8 mouse cellular contexts compared by ENCODE assay signal in the genomic region with DNA sequence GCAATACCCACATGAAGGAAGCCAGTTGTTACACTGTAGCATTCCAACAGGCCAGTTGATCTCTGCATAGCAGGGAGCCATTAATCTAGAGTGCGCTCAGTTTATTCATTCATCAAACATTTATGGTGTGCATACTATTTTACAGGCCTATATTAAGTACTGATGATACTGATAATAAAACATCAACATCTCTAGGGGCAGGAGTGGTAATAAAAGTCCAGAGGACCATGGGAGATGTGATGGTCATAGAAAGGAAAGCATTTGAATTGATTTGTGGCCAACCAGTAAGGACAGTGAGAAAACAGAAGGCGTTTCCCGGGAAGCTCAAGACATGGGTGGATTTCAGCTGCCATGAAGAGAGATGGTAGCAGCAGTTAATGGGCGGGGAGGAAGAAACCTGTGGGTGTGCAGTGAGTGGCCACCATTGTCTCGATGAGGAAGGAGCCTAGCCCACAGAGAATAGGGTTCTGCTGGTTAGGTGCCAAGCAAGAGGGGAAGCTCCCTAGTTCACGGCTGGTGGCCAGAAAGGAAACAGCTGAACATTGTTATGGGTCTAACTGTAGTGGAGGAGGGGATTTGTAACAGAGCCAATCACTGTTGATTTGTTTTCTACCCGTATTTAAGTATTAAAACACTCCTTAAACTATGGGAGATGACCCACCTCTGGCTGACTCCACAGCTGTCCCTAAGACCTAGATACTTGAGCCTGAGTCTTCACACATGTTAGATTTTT.
DNase-seq lines count a peak whose midpoint lies in the region; ATAC-seq and TF ChIP-seq lines count a peak whose summit lies in the region.

No protein-coding gene starts in this region.

- WGBS in midbrain, postnatal 0 days = 82% methylated on average over 7 of the region's 7 CpGs
- WGBS in midbrain, embryonic 14.5 days = 86% methylated on average over 7 of the region's 7 CpGs
- 41% methylated on average over 7 of the region's 7 CpGs for WGBS in thymus, adult 2 months

- no peaks in the 10 kb centered on the region for H3K27me3 ChIP-seq in midbrain, postnatal 0 days (ENCODE audit: insufficient read depth, low read length)
- no peaks in the 10 kb centered on the region for H3K27me3 ChIP-seq in midbrain, embryonic 14.5 days (ENCODE audit: control insufficient read depth, insufficient read depth, low read length)
- no peaks in the 10 kb centered on the region for H3K27me3 ChIP-seq in thymus, adult 2 months (ENCODE audit: control insufficient read depth, insufficient read depth, low read length)

- no peak for TF ChIP-seq CTCF in midbrain, postnatal 0 days (IDR thresholded peaks at IDR 0.05)
- TF ChIP-seq CTCF in thymus, adult 2 months (IDR thresholded peaks at IDR 0.05; ENCODE audit: borderline replicate concordance, control insufficient read depth, extremely low read depth, insufficient read depth, low read length, poor library complexity) = no peak

- no peaks in the 10 kb centered on the region for H3K4me1 ChIP-seq in midbrain, postnatal 0 days (ENCODE audit: insufficient read depth, low read length)
- H3K4me1 ChIP-seq in midbrain, embryonic 14.5 days (ENCODE audit: control insufficient read depth, insufficient read depth, low read length) = peaks cover 7% of the 10 kb centered on the region; the same call in 1 of the 2 replicates
- peaks cover 3% of the 10 kb centered on the region for H3K4me1 ChIP-seq in thymus, adult 2 months (replicated peaks; ENCODE audit: control insufficient read depth, insufficient read depth, low read length)

- no peak for ATAC-seq in midbrain, postnatal 0 days (ENCODE audit: low FRiP score)
- no peak for ATAC-seq in midbrain, embryonic 14.5 days (ENCODE audit: low FRiP score, low TSS enrichment)
- peak; percentile 32; the same call in 1 of the 2 replicates for ATAC-seq in megakaryocyte-erythroid progenitor cell, adult 5-6 weeks (replicated peaks; ENCODE audit: low FRiP score, low TSS enrichment, poor library complexity, severe bottlenecking)

- no peak overlapping the region for H3K27ac ChIP-seq in midbrain, postnatal 0 days (ENCODE audit: low read depth, low read length)
- no peak overlapping the region for H3K27ac ChIP-seq in midbrain, embryonic 14.5 days (replicated peaks; ENCODE audit: low read depth, low read length)
- H3K27ac ChIP-seq in thymus, adult 2 months (ENCODE audit: control insufficient read depth, insufficient read depth, low read length) = no peak overlapping the region

- no peak overlapping the region for H3K9ac ChIP-seq in midbrain, postnatal 0 days (replicated peaks; ENCODE audit: low read length, poor library complexity, severe bottlenecking)
- no peak overlapping the region for H3K9ac ChIP-seq in midbrain, embryonic 14.5 days (replicated peaks; ENCODE audit: low read length)

- H3K36me3 ChIP-seq in midbrain, postnatal 0 days (ENCODE audit: insufficient read depth, low read length) = no peaks in the 10 kb centered on the region
- H3K36me3 ChIP-seq in midbrain, embryonic 14.5 days (ENCODE audit: control insufficient read depth, insufficient read depth, low read length) = no peaks in the 10 kb centered on the region
- peaks cover 8% of the 10 kb centered on the region for H3K36me3 ChIP-seq in thymus, adult 2 months (ENCODE audit: control insufficient read depth, insufficient read depth, low read length)

- no peak overlapping the region for H3K4me3 ChIP-seq in midbrain, postnatal 0 days (ENCODE audit: low read depth, low read length)
- no peak overlapping the region for H3K4me3 ChIP-seq in midbrain, embryonic 14.5 days (replicated peaks; ENCODE audit: low read depth, low read length)
- H3K4me3 ChIP-seq in thymus, adult 2 months (ENCODE audit: control insufficient read depth, insufficient read depth, low read length) = no peak overlapping the region

- H3K4me2 ChIP-seq in midbrain, postnatal 0 days (ENCODE audit: low read depth, low read length, poor library complexity, severe bottlenecking) = no peak overlapping the region
- no peak overlapping the region for H3K4me2 ChIP-seq in midbrain, embryonic 14.5 days (ENCODE audit: low read length)

- peak; percentile 35 for DNase-seq in midbrain, postnatal 0 days (ENCODE audit: low spot score)
- no peak for DNase-seq in midbrain, embryonic 14.5 days
- peak; percentile 55 for DNase-seq in gastrocnemius, postnatal 25 days
- DNase-seq in kidney, postnatal 10 days = peak; percentile 82
- no peak for DNase-seq in thymus, adult 18-20 months
- no peak for DNase-seq in thymus, adult 2 months
- DNase-seq in embryo, embryonic 11 days = no peak

- no peak for TF ChIP-seq POLR2A in thymus, adult 2 months (IDR thresholded peaks at IDR 0.05; ENCODE audit: control insufficient read depth, extremely low read depth, insufficient read depth, low read length, poor library complexity)

- no peaks in the 10 kb centered on the region for H3K9me3 ChIP-seq in midbrain, postnatal 0 days (ENCODE audit: low read length)
- no peaks in the 10 kb centered on the region for H3K9me3 ChIP-seq in midbrain, embryonic 14.5 days (ENCODE audit: control insufficient read depth, low read length)

Comparison
In these comparisons a context has a peak if more than half of its experiments do, and no peak if none do; other contexts are left out.
1. DNase-seq: peak in midbrain, postnatal 0 days (single experiment), gastrocnemius, postnatal 25 days (single experiment) and kidney, postnatal 10 days (single experiment); none in midbrain, embryonic 14.5 days (single experiment), thymus, adult 18-20 months (0 of 2), thymus, adult 2 months (single experiment) and embryo, embryonic 11 days (single experiment).